Mouse (Mus musculus) CH12.LX (cell line): ENCODE measurements around the gene Krtap26-1. TPM values are rescaled to one million over a fixed set of nuclear protein-coding genes. Genes with fewer than 3 reads are reported as not detected.

Source experiments
- DNase-seq: peaks from one replicate; pipeline ENCODE4 v3.0.0-alpha.2; 2013; ENCODE audit errors: extremely low read depth
- H3K27ac ChIP-seq: 2 replicates; pipeline ENCODE4 v1.5.1; 2012; ENCODE audit warnings: low read depth, mild to moderate bottlenecking, control low read depth, moderate library complexity; ENCODE audit not compliant: insufficient read depth
- H3K27me3 ChIP-seq: replicated peaks from 2 replicates; pipeline ENCODE3; 2012; ENCODE audit warnings: inconsistent platforms
- H3K36me3 ChIP-seq, 2 experiments: replicated peaks in 1 of 2; 2 replicates each; pipeline versions ENCODE3 to v1.6.1; 2012; ENCODE audit warnings: inconsistent platforms in 1 of 2, low read length in 1 of 2, mild to moderate bottlenecking in 1 of 2, mixed read lengths in 1 of 2, moderate library complexity in 1 of 2; ENCODE audit not compliant: control insufficient read depth in 1 of 2, insufficient read depth in 1 of 2
- H3K4me1 ChIP-seq, 2 experiments: 2 replicates each; pipeline ENCODE4 v1.6.1; 2012; ENCODE audit warnings: inconsistent platforms in 1 of 2, moderate library complexity in 1 of 2; ENCODE audit not compliant: insufficient read depth in 2 of 2, control insufficient read depth in 1 of 2
- H3K4me2 ChIP-seq: 2 replicates; pipeline ENCODE4 v1.6.1; 2012; ENCODE audit warnings: low read depth, mild to moderate bottlenecking, control low read depth; ENCODE audit not compliant: poor library complexity, insufficient read depth, severe bottlenecking
- H3K4me3 ChIP-seq, 3 experiments: fragments of 150-350 bp in 1 of 3; sonication (generic) in 1 of 3; replicated peaks in 1 of 3; 2 replicates each; pipeline versions ENCODE3 to v1.5.1; 2011 to 2012; ENCODE audit warnings: low read depth in 2 of 3, low read length in 2 of 3, mild to moderate bottlenecking in 2 of 3, moderate library complexity in 2 of 3, control low read depth in 1 of 3, improper control_type of control experiment in 1 of 3, inconsistent platforms in 1 of 3, mixed read lengths in 1 of 3; ENCODE audit not compliant: poor library complexity in 1 of 3
- H3K79me2 ChIP-seq: replicated peaks from 2 replicates; pipeline ENCODE4 v1.6.1; 2012; ENCODE audit warnings: mild to moderate bottlenecking, moderate library complexity; ENCODE audit not compliant: control insufficient read depth, poor library complexity, insufficient read depth, severe bottlenecking; ENCODE audit errors: extremely low read depth
- H3K9ac ChIP-seq: 2 replicates; pipeline ENCODE4 v1.6.1; 2012; ENCODE audit warnings: low read depth, mild to moderate bottlenecking, control low read depth, moderate library complexity; ENCODE audit not compliant: insufficient read depth
- H3K9me3 ChIP-seq: replicated peaks from 2 replicates; pipeline ENCODE3; 2012; ENCODE audit warnings: low read length, inconsistent platforms, mixed read lengths
- BHLHE40 ChIP-seq: IDR thresholded peaks from 2 replicates; pipeline ENCODE4 v1.6.1; 2011; ENCODE audit warnings: mild to moderate bottlenecking, low read depth, low read length, improper control_type of control experiment
- CHD1 ChIP-seq: IDR thresholded peaks from 2 replicates; pipeline ENCODE4 v1.6.1; 2012; ENCODE audit warnings: low read depth, low read length, improper control_type of control experiment, inconsistent platforms
- CHD2 ChIP-seq: IDR thresholded peaks from 2 replicates; pipeline ENCODE4 v1.6.1; 2011; ENCODE audit warnings: low read length, improper control_type of control experiment
- ETS1 ChIP-seq: conservative IDR thresholded peaks from 2 replicates; pipeline ENCODE4 v1.6.1; 2012; ENCODE audit warnings: low read depth, mild to moderate bottlenecking, inconsistent platforms, low read length, improper control_type of control experiment, moderate library complexity
- HCFC1 ChIP-seq: IDR thresholded peaks from 2 replicates; pipeline ENCODE4 v1.6.1; 2012; ENCODE audit warnings: low read depth, mild to moderate bottlenecking, inconsistent platforms, low read length, improper control_type of control experiment
- IRF4 ChIP-seq: IDR thresholded peaks from 2 replicates; pipeline ENCODE4 v1.6.1; 2014; ENCODE audit warnings: low read depth, mild to moderate bottlenecking, inconsistent platforms, low read length, improper control_type of control experiment
- KAT2A ChIP-seq: IDR thresholded peaks from 2 replicates; pipeline ENCODE4 v1.6.1; 2012; ENCODE audit warnings: low read length, improper control_type of control experiment, inconsistent platforms; ENCODE audit not compliant: insufficient replicate concordance
- MAZ ChIP-seq: IDR thresholded peaks from 2 replicates; pipeline ENCODE4 v1.6.1; 2012; ENCODE audit warnings: low read depth, mild to moderate bottlenecking, inconsistent platforms, low read length, improper control_type of control experiment, moderate library complexity
- MEF2A ChIP-seq: IDR thresholded peaks from 2 replicates; pipeline ENCODE4 v1.6.1; 2014; ENCODE audit warnings: low read depth, mild to moderate bottlenecking, inconsistent platforms, low read length, improper control_type of control experiment, borderline replicate concordance
- MXI1 ChIP-seq: IDR thresholded peaks from 2 replicates; pipeline ENCODE4 v1.6.1; 2011; ENCODE audit warnings: mild to moderate bottlenecking, low read depth, low read length, improper control_type of control experiment
- MYC ChIP-seq: IDR thresholded peaks from 2 replicates; pipeline ENCODE4 v1.6.1; 2011; ENCODE audit warnings: low read depth, mild to moderate bottlenecking, improper control_type of control experiment, low read length
- NELFE ChIP-seq: IDR thresholded peaks from 2 replicates; pipeline ENCODE4 v1.6.1; 2011; ENCODE audit warnings: low read depth, low read length, improper control_type of control experiment
- PAX5 ChIP-seq: IDR thresholded peaks from 2 replicates; pipeline ENCODE4 v1.6.1; 2012; ENCODE audit warnings: low read length, inconsistent platforms, mixed read lengths
- POLR2A ChIP-seq: IDR thresholded peaks from 2 replicates; pipeline ENCODE4 v1.6.1; 2011; ENCODE audit warnings: low read depth, mild to moderate bottlenecking, improper control_type of control experiment, low read length
- POLR2AphosphoS2 ChIP-seq: IDR thresholded peaks from 2 replicates; pipeline ENCODE4 v1.6.1; 2011; ENCODE audit warnings: low read depth, low read length, improper control_type of control experiment
- RAD21 ChIP-seq: IDR thresholded peaks from 2 replicates; pipeline ENCODE4 v1.6.1; 2011; ENCODE audit warnings: low read depth, mild to moderate bottlenecking, low read length, improper control_type of control experiment, moderate library complexity
- SMC3 ChIP-seq: IDR thresholded peaks from 2 replicates; pipeline ENCODE4 v1.6.1; 2011; ENCODE audit warnings: low read depth, low read length, improper control_type of control experiment
- TBP ChIP-seq: conservative IDR thresholded peaks from 2 replicates; pipeline ENCODE4 v1.6.1; 2011; ENCODE audit warnings: low read depth, low read length, improper control_type of control experiment
- TCF12 ChIP-seq: IDR thresholded peaks from 2 replicates; pipeline ENCODE4 v1.6.1; 2014; ENCODE audit warnings: low read depth, mild to moderate bottlenecking, inconsistent platforms, low read length, improper control_type of control experiment
- UBTF ChIP-seq: IDR thresholded peaks from 2 replicates; pipeline ENCODE4 v1.6.1; 2012; ENCODE audit warnings: low read depth, mild to moderate bottlenecking, inconsistent platforms, low read length, improper control_type of control experiment, moderate library complexity
- USF1 ChIP-seq: IDR thresholded peaks from 2 replicates; pipeline ENCODE4 v1.6.1; 2014; ENCODE audit warnings: low read depth, mild to moderate bottlenecking, inconsistent platforms, low read length, improper control_type of control experiment
- USF2 ChIP-seq: conservative IDR thresholded peaks from 2 replicates; pipeline ENCODE4 v1.6.1; 2011; ENCODE audit warnings: low read depth, low read length, improper control_type of control experiment
- ZKSCAN1 ChIP-seq: IDR thresholded peaks from 2 replicates; pipeline ENCODE4 v1.6.1; 2012; ENCODE audit warnings: low read depth, inconsistent platforms, low read length, improper control_type of control experiment, borderline replicate concordance
- ZMIZ1 ChIP-seq: IDR thresholded peaks from 2 replicates; pipeline ENCODE4 v1.6.1; 2012; ENCODE audit warnings: low read depth, mild to moderate bottlenecking, inconsistent platforms, low read length, improper control_type of control experiment
- dilution Hi-C: fragments of 300-500 bp; cut with MboI; formaldehyde crosslinking; loops from 2 replicates; pipeline ENCODE4 v1.14.3; 2020; ENCODE audit warnings: low sequenced_read_pairs; ENCODE audit not compliant: extremely low pct_unique_long_range_greater_than_20kb, extremely low pct_ligation_motif_present
- in situ Hi-C: fragments of 300-500 bp; cut with MboI; formaldehyde crosslinking; loops from 3 replicates; pipeline ENCODE4 v1.14.3; 2019; ENCODE audit warnings: low sequenced_read_pairs, low pct_ligation_motif_present, low pct_unique_long_range_greater_than_20kb, mixed read lengths
- polyA plus RNA-seq: library from polyadenylated mRNA; unstranded; fragments of >175 nt; gene quantifications from 2 replicates; pipeline ENCODE4 v1.2.1, GENCODE M21; 2012; ENCODE audit warnings: low read depth; ENCODE audit not compliant: insufficient read length
- total RNA-seq, 2 experiments: library from RNA; depleted of rRNA; stranded (reverse); fragments of 300-350 nt in 1 of 2; fragments of >200 nt in 1 of 2; gene quantifications; 2 replicates each; pipeline ENCODE4 v1.2.3; 2012 to 2014

Gene Krtap26-1
- total RNA-seq (2012; rRNA removed) (not detected in 2 replicates), total RNA-seq (2014; rRNA removed) (not detected in 2 replicates), polyA plus RNA-seq (not detected in 2 replicates)

- Histone ChIP-seq H3K9me3 (peaks cover 58% of the 10 kb centered on the region), H3K27ac (no peak within 1 kb of the TSS), H3K9ac (no peak within 1 kb of the TSS), H3K4me1 (no peaks in the 10 kb centered on the region), H3K4me3 (no peak within 1 kb of the TSS), H3K4me2 (no peak within 1 kb of the TSS), H3K36me3 (no peaks in the 10 kb centered on the region), H3K27me3 (no peaks in the 10 kb centered on the region), H3K79me2 (no peaks in the 10 kb centered on the region)
- TF ChIP-seq USF2, result no peak
- no peak for TF ChIP-seq KAT2A
- no peak for TF ChIP-seq NELFE
- TF ChIP-seq USF1, result no peak
- no peak for TF ChIP-seq CHD2
- TF ChIP-seq MEF2A, result no peak
- no peak for TF ChIP-seq PAX5
- no peak for TF ChIP-seq IRF4
- TF ChIP-seq UBTF, result no peak
- no peak for TF ChIP-seq POLR2AphosphoS2
- no peak for TF ChIP-seq BHLHE40
- no peak for TF ChIP-seq MXI1
- no peak for TF ChIP-seq CHD1
- TF ChIP-seq ETS1, result no peak
- no peak for TF ChIP-seq ZKSCAN1
- no peak for TF ChIP-seq TBP
- dilution Hi-C loops, result no loop called here
- in situ Hi-C loops, result no loop called here
- DNase-seq, result no peak
Observed at GRCm38 (mm10) chr16:88647358-88647846, at the start of gene Krtap26-1. TSS of gene Krtap26-1 (minus strand) at chr16:88647796.

DNA sequence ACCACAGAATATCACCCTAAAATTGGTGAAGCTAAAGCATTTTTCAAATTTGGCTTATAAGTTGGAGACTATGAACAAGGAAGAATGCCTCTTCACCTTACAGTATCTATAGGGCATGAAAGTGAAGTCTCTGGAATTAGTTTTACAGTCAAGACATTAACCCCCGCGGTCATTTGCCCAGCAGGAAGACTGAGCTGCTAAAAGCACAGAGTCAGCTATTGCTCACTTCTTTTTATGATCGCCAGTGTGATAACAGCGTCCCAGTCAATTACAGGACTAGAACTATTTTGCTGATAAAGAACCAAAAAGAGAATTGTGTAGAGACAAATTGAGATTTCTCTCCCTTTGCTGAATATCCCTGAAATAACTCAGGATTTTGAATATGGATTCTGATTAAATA lies 48.7 kb upstream of the Krtap26-1 start:
- H3K27ac ChIP-seq, result no peak overlapping the region
- H3K9ac ChIP-seq, result no peak overlapping the region
- dilution Hi-C loops, result no loop called here

More for the DNA sequence above, 48.7 kb upstream of the Krtap26-1 start:
- Histone ChIP-seq H3K36me3 (no peaks in the 10 kb centered on the region), H3K4me2 (no peak overlapping the region), H3K4me1 (no peaks in the 10 kb centered on the region), H3K79me2 (no peaks in the 10 kb centered on the region), H3K9me3 (peaks cover 57% of the 10 kb centered on the region), H3K4me3 (no peak overlapping the region), H3K27me3 (no peaks in the 10 kb centered on the region)
- no peak for DNase-seq
- in situ Hi-C loops, result no loop called here
- no peak for TF ChIP-seq SMC3
- TF ChIP-seq CHD1, result no peak
- no peak for TF ChIP-seq TCF12
- no peak for TF ChIP-seq BHLHE40
- no peak for TF ChIP-seq POLR2A
- TF ChIP-seq MAZ, result no peak
- no peak for TF ChIP-seq USF1
- no peak for TF ChIP-seq HCFC1
- TF ChIP-seq RAD21, result no peak
- no peak for TF ChIP-seq ZMIZ1
- TF ChIP-seq PAX5, result no peak
- no peak for TF ChIP-seq MYC
